Mouse (Mus musculus) thymus, adult 2 months (tissue): ENCODE measurements around the gene Rabepk. TPM values are rescaled to one million over a fixed set of nuclear protein-coding genes. Genes with fewer than 3 reads are reported as not detected.

ENCODE experiments used
- DNase-seq: peaks from one replicate; pipeline ENCODE4 v3.0.0; 2021
- H3K27ac ChIP-seq: fragments of 200-500 bp; 2 replicates; pipeline ENCODE4 v1.5.1; 2012; ENCODE audit warnings: low read length, control low read depth; ENCODE audit not compliant: control insufficient read depth, insufficient read depth
- H3K27me3 ChIP-seq: fragments of 200-500 bp; 2 replicates; pipeline ENCODE4 v1.6.1; 2012; ENCODE audit warnings: mild to moderate bottlenecking, low read length, moderate library complexity, mixed read lengths; ENCODE audit not compliant: control insufficient read depth, insufficient read depth
- H3K36me3 ChIP-seq: fragments of 200-500 bp; 2 replicates; pipeline ENCODE4 v1.6.1; 2012; ENCODE audit warnings: mild to moderate bottlenecking, low read length, moderate library complexity; ENCODE audit not compliant: control insufficient read depth, insufficient read depth
- H3K4me1 ChIP-seq: fragments of 200-500 bp; replicated peaks from 2 replicates; pipeline ENCODE4 v1.6.1; 2012; ENCODE audit warnings: low read length; ENCODE audit not compliant: control insufficient read depth, insufficient read depth
- H3K4me3 ChIP-seq: fragments of 200-500 bp; 2 replicates; pipeline ENCODE4 v1.5.1; 2012; ENCODE audit warnings: mild to moderate bottlenecking, low read length, control low read depth, moderate library complexity; ENCODE audit not compliant: control insufficient read depth, insufficient read depth
- CTCF ChIP-seq: fragments of 200-500 bp; IDR thresholded peaks from 2 replicates; pipeline ENCODE4 v1.5.1; 2012; ENCODE audit warnings: mild to moderate bottlenecking, control low read depth, low read length, moderate library complexity, borderline replicate concordance; ENCODE audit not compliant: control insufficient read depth, poor library complexity, insufficient read depth; ENCODE audit errors: extremely low read depth
- POLR2A ChIP-seq: fragments of 200-500 bp; IDR thresholded peaks from 2 replicates; pipeline ENCODE4 v1.6.1; 2012; ENCODE audit warnings: mild to moderate bottlenecking, low read length, control low read depth, moderate library complexity; ENCODE audit not compliant: control insufficient read depth, poor library complexity, insufficient read depth; ENCODE audit errors: extremely low read depth
- WGBS: fragments of 180-500 bp; shearing (Covaris S2); methylation state at CpG from one replicate; pipeline ENCODE4 v1.1.7; 2018; 5-methylcytosine and 5-hydroxymethylcytosine counted together
- polyA plus RNA-seq: library from polyadenylated mRNA; depleted of rRNA; stranded (reverse); fragments of >200 nt; gene quantifications from 2 replicates; pipeline ENCODE4 v1.2.3, GENCODE M21; 2012

Gene Rabepk
- polyA plus RNA-seq, 1 experiment = 27.2 TPM

DNA sequence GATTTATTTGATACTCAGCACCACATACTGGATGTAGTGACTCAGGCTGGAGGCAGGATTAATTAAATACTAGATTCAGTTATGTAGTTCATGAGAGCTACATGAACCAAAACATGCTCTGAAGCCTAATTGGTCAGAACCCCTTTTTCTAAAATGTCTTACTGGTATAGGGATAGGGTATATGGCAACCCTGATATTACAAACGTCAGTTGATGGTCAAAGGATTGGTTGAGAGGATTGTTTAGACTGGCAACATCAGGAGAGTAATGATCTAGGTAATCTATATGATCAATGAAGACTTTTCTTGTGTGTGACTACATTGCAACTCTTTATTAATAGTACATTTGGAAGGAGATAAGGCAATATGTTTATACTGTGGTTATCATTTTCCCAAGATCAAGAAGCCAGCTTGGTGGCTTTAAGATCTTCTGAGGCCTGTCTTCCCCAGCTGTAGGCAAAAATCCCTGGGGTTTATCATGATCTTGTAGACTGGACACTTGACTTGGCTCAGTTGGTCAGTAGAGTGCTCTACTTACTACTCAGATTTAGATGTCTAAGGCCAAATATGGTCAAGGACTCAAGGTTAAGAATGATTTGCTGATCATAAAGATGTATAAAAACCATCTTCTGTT lies 22.4 kb downstream of the Rabepk start:
- no peaks in the 10 kb centered on the region for H3K27me3 ChIP-seq
- no peak overlapping the region for H3K27ac ChIP-seq
- no peak for DNase-seq
- H3K36me3 ChIP-seq = peaks cover 46% of the 10 kb centered on the region
- H3K4me1 ChIP-seq = no peaks in the 10 kb centered on the region; the same call in 1 of the 2 replicates
- H3K4me3 ChIP-seq = no peak overlapping the region
- 91% methylated on average over 1 of the region's 1 CpGs for WGBS
- no peak for TF ChIP-seq CTCF
- TF ChIP-seq POLR2A = no peak

DNA sequence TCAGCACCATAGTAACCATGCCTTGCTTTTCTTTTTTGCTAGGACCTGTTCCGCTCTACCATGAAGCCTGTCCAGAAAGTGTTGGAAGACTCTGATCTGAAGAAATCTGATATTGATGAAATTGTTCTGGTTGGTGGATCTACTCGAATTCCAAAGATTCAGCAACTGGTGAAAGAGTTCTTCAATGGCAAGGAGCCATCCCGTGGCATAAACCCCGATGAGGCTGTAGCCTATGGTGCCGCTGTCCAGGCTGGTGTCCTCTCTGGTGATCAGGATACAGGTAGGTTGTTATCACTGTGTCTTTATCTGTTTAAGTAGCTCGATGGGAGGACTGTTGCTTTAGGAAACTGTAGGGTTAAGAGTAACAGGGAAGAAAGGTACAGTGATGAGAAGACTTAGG lies 25.2 kb downstream of the Rabepk start:
- Histone ChIP-seq H3K4me1 (no peaks in the 10 kb centered on the region; the same call in 1 of the 2 replicates), H3K36me3 (peaks cover 46% of the 10 kb centered on the region), H3K27ac (no peak overlapping the region), H3K4me3 (no peak overlapping the region), H3K27me3 (no peaks in the 10 kb centered on the region)
- WGBS = 89% methylated on average over 6 of the region's 6 CpGs
- TF ChIP-seq POLR2A = no peak
- no peak for TF ChIP-seq CTCF
- no peak for DNase-seq

DNA sequence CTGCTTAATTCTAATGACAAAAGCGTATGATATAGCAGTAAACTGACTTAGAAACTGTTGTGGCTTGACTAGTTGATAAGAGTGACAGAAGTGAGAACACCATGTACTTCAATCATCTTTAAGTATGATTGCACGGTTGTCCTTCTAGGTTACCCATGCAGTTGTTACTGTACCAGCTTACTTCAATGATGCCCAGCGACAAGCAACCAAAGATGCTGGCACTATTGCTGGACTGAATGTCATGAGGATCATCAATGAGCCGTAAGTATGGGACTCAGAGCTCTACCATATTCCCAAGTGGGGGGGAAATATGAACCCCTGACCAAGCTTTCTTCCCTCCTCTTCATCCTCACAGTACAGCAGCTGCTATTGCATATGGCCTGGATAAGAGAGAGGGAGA lies 26.0 kb downstream of the Rabepk start:
- H3K36me3 ChIP-seq = peaks cover 40% of the 10 kb centered on the region
- WGBS = 93% methylated on average over 4 of the region's 4 CpGs
- H3K27ac ChIP-seq = no peak overlapping the region
- no peaks in the 10 kb centered on the region; the same call in 1 of the 2 replicates for H3K4me1 ChIP-seq
- H3K4me3 ChIP-seq = no peak overlapping the region
- DNase-seq = no peak
- H3K27me3 ChIP-seq = no peaks in the 10 kb centered on the region
- TF ChIP-seq POLR2A = no peak
- no peak for TF ChIP-seq CTCF

GRCm38 (mm10) chr2:34772252-34773235 lies 27.2 kb downstream of the Rabepk start:
- H3K36me3 ChIP-seq = peaks cover 33% of the 10 kb centered on the region
- peak overlapping the region; percentile 57 for H3K4me3 ChIP-seq
- no peak for DNase-seq
- no peaks in the 10 kb centered on the region for H3K27me3 ChIP-seq
- peak overlapping the region; percentile 15 for H3K27ac ChIP-seq
- TF ChIP-seq POLR2A (no peak), CTCF (no peak)
- WGBS = under 1% methylated on average over 50 of the region's 50 CpGs
- H3K4me1 ChIP-seq = no peaks in the 10 kb centered on the region; the same call in 1 of the 2 replicates

GRCm38 (mm10) chr2:34771368-34772226 lies 28.1 kb downstream of the Rabepk start, which contains the start of gene Hspa5:
Gene Hspa5, plus strand, starts transcription at chr2:34771970.
- no peaks in the 10 kb centered on the region for H3K27me3 ChIP-seq
- H3K4me1 ChIP-seq = no peaks in the 10 kb centered on the region; the same call in 1 of the 2 replicates
- peak; percentile 98 for DNase-seq
- peak within 1 kb of the TSS; percentile 15 for H3K27ac ChIP-seq
- under 1% methylated on average over 60 of the region's 60 CpGs for WGBS
- 0 out of 2 replicates have a peak, but pooled peaks have one; percentile 53 for TF ChIP-seq CTCF
- TF ChIP-seq POLR2A = peak; percentile 93
- H3K4me3 ChIP-seq = peak within 1 kb of the TSS; percentile 79
- peaks cover 30% of the 10 kb centered on the region for H3K36me3 ChIP-seq
